Mouse (Mus musculus) gastrocnemius, postnatal 14 days (tissue): ENCODE measurements at regions not wholly inside any gene's neighbourhood (a gene's known extent, or its start where the extent isn't known, plus 50 kb on each side); places are given as distances from the start of the nearest gene placed in this dataset.

ENCODE experiments used
- DNase-seq: peaks from one replicate; pipeline ENCODE4 v3.0.0; 2021; ENCODE audit warnings: mixed read lengths
- intact Hi-C: fragments of 180-260 bp; cut with DNase I; formaldehyde crosslinking; loops from one replicate; pipeline ENCODE4 v1.15.1; 2025; ENCODE audit warnings: low total_unique reads

DNA sequence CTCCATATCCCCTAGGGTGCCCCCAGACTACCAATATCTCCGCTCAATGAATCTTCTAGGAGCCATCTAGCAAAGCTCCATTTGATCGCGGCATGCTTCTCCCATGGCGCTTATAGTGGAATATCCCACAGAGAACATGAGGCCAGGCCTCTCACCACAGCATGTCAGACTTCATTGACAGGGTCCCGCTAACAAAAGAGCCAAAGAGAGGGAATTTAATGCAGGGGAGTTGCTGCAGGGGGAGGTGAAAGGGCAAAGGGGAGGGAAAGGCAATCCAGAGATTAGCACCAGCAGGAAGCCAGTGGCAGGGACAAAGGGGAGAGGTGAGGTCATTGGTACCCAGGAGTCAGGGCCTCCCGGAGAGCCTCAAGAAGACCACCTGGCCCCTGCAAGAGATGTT lies 424.0 kb upstream of the Smim15 start:
- no peak for DNase-seq
- intact Hi-C loops, result no loop called here

DNA sequence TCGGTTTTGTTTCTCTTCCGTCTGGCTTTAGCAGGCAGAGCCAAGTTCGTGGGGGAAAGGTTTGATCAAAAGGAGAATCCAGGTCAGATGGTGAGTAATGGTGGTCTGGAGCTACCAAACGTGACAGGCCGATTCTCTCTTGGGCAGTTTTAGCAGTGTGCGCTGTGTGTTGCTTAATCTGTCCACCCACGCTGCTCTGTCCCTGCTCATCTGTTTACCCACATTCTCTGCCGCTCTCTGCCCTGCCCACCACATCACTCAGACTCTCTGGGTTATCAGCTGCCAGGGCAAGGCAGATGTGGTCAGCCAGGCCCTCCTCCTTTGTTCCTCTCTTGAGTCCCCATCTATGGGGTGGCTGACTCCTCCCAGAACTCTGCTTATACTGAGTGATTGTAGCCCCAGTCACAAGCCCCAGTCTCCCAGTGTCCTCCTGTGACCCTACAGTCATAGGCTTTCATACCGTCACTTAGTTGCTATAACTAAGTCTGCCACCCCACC lies 424.8 kb upstream of the Smim15 start:
- intact Hi-C loops, result no loop called here
- no peak for DNase-seq

DNA sequence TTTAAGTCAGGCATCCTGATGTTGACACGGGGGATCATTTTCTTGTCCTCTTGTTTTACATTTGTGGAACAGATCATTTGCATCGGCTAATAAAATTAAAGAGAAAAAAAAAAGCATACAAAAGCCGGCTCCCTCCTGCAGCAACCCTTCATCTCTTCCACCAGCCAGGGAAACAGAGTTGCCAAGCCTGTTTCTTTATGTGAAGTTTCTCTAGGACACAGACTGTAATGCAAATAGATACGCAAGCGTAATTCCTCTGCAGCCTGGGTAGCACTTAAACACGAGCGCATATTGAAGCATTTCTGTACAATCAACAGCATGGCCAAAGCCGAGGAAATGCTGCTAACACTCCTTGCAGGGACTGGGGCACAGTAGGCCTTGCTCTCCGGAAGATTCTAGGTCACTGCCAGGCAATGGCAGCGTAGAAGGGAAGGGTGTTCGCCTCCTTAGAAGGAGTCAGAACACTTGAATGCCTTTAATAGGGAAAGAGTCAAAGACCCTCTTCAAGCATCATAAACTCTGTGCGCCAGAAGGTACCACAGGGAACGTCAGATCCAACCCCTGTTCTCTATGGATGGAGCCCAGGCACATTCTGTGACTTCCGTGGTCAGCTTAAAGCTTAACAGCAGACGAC lies 425.3 kb upstream of the Smim15 start:
- DNase-seq, result no peak
- intact Hi-C loops, result no loop called here

- intact Hi-C loops, result no loop called here
Observed at GRCm38 (mm10) chr13:107618369-107618771, 425.9 kb upstream of the Smim15 start.

DNA sequence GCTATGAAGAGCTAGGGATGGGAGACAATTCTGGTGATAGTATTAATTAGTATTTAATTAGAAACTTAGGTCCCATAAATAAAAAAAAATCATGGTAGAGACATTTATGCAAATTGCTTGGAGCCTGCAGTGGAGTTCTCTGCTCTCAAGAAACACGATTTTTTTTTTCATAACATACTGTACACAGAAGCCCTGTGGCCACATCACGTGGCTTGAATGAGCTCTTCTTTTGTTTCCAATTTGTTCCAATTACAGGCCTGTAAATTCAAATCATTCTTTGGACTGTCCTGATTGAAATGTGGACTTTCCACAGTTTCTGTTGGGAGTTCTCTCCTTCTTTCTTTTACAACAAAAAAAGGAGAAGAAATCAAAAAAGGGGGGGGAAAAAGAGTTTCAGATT lies 426.7 kb upstream of the Smim15 start:
- no peak for DNase-seq
- intact Hi-C loops, result no loop called here

More at GRCm38 (mm10) chr13:107618369-107618771, 425.9 kb upstream of the Smim15 start:
- no peak for DNase-seq

DNA sequence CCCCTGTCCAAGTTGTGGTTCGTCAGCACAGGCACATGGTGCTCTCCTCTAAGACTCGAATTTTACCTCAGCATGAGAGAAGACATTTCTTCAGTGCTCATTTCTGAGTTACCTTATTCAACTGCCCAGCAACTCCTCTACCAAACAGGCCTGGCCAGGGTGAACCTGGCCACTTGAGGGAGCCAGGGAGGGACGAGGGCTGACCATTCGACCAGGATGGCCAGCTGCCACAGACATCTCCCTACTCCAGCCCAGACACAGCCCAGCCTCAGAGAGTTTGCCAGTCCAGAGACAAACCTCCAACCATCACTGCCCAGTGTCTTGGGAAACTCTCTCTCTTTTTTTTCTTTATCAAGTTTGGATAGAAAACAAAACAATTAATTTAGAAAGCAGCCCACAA lies 427.5 kb upstream of the Smim15 start:
- DNase-seq, result peak; percentile 36
- intact Hi-C loops, result no loop called here

DNA sequence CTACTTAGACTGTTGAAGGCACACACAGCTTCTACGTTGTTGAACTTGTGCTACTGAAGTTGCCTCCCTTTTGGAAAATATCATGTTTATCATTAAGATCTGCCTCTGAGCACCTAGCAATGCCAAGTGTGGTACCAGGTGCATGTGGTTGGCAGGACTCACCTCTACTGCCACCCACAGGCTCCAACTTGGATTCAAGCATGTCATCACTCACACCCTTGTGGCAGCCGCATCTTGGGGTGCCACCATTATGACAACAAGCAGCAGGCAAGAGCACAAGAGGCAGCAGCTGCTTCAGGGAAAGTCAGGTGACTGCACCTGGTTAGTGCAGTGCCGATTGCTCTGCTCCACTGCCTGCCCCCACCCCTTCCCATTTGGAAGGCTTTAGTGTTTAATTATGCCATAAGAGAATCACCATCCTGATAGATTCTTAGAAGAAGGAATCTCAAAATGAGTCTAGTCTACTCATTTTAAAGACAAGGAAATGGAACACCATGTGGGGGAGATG lies 435.2 kb upstream of the Smim15 start:
- intact Hi-C loops, result no loop called here
- DNase-seq, result no peak

DNA sequence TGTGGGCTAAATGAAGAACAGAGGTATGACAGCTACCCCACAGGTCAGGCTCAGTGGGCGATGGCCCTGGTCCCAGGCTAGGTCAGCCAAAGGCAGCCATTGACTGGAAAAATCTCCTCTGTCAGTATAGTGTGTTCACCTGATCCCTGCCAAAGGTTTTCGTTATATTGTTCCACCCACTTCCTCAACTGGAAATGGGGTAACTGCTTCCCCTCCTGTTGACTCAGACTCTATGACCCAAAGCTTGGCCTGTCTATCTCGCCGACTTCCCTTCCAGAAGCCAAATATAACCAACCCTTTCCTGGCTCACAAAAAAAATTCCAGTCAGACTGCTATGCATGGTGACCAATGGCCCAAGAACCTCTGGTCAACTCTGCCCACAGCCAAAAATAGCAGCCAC lies 437.0 kb upstream of the Smim15 start:
- intact Hi-C loops, result no loop called here
- DNase-seq, result no peak

DNA sequence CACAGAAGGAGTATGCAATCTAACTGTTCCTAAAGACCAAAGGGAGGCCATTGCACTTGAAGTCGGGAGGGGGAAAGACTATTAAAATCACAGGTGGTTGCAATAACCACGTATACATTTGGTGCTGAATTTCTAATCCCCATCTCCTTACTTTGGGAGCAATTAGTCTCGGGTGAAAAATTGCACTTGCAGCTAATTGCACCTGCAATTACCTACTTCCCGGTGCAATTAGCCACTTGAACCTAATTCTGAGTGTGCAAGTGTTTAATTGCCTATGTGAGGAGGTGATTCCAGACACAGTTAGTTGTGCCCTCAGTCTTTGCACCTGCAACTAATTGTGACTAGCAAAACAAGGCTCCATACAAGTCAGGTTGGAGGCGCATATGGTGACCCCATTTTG lies 442.1 kb upstream of the Smim15 start:
- DNase-seq, result no peak
- intact Hi-C loops, result no loop called here

GRCm38 (mm10) chr13:107601132-107601439 lies 443.2 kb upstream of the Smim15 start:
- intact Hi-C loops, result no loop called here
- DNase-seq, result no peak

DNA sequence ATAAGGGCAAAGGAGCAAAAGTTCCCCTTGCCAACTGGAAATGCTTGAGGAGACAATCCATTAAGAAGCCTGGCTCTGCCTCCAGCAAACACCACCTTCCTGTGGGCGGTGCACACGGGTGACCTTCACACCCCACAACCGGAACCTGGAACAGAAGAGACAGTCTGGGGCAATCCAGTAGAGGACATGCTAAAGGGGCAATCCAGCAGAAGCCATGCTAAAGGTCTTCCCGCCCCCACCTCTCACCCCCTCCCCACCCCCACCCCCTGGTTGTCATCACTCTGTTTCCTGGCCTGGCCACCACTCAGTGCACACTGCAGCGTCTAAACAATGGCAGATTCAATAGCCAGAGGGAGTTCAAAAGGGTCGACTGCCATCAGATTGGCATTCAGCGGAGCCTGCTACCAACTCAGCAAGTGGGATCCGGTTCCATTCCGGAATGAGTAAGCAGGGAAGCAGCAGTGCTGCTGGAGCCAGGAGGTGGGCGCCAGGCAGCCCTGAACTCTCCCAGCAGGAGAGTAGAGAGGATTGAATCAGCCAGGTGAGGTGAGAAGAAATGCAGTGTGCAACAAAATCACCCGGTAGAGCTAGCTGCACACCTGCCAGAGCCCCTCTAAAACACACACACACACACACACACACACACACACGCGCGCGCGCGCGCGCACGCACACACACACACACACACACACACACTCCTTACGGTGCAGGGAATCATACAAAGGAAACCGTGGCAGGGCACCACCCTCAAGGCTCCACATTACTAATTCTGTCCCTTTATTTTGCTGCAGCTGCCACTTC lies 443.7 kb upstream of the Smim15 start:
- intact Hi-C loops, result no loop called here
- DNase-seq, result no peak

DNA sequence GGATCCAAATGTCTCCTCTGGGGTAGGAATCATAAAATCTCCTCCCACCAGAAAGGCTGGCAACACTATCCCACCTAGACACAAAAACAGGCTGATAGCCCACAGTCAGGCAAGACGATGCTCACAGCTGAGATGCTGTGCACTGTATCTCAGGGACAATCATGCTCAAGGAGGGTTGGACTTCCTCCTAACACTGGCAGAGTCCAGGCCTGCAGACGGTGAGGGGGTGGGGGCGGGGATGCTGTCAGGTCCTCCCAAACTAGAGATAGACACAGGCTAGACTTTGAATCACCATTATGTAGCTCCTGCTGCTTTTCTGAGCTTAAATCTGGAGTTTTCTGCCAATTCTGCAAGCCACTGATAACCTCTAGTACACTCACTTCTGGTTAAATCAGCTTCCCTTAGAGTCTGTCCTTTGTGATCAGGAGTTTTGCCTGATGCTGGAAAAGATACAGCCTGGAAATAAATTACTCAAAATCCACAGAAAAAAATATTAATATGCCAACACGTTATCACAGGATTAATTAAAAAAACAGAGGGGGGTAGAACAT lies 445.1 kb upstream of the Smim15 start:
- intact Hi-C loops, result no loop called here
- no peak for DNase-seq

GRCm38 (mm10) chr13:107598391-107598790 lies 445.9 kb upstream of the Smim15 start:
- no peak for DNase-seq
- intact Hi-C loops, result no loop called here

DNA sequence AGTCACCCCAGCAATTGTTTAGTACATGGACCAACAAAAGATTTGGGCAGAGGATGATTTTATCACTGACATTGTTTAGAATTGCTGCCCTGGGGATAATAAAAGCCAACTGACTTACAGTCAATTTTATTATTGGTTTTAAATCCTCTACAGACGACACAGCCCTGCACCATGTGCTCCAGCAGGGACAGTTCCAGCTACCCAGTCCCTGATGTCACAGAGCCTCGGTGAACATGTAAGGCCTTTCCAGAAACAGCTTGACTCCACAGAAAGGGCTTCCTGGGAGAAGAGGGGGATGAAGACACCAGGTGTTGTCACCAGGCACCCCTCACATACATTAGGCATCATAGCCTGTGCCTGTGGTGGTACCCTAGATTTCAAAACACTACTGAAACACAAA lies 447.0 kb upstream of the Smim15 start:
- no peak for DNase-seq
- intact Hi-C loops, result no loop called here

DNA sequence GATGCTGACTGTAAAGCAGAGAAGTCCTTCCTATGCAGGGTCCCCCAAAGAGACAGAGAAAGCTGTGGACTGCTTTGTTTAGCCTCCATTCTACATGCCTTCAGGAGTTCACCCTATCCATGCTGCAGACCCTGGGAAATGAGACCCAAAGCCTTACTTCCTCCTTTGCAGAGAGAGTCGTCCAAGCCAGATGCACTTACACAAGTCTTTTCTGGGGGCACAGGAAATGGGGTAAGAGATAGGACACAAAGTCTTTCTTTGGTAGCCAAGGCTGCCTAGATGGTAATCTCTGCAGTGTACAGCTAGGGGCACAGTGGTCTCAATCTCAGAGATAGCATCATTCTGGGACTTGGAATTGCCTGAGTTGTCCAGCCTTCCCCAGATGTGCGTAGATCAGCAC lies 448.1 kb upstream of the Smim15 start:
- intact Hi-C loops, result no loop called here
- DNase-seq, result no peak

- intact Hi-C loops, result no loop called here
- no peak for DNase-seq
Observed at GRCm38 (mm10) chr13:107588399-107589002, 455.7 kb upstream of the Smim15 start.

DNA sequence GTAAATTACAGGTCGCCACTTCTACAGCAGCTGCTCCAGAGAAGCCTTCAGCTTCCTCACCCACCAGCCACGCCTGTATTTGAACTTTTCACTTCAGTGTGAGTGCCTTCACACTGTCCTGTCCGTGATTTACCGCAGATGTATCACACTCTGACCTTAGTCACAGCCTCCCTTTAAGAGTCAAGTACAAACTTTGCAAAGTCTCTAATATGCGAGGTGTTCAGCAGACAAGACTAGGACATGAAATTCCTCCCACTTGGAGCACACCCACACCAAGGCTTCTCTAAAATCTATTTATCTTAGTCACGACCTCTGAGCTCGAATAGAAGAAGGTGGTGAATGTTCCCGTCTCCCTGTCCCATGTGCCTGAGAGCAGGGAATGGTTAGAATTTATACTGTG lies 456.6 kb upstream of the Smim15 start:
- intact Hi-C loops, result no loop called here
- no peak for DNase-seq

DNA sequence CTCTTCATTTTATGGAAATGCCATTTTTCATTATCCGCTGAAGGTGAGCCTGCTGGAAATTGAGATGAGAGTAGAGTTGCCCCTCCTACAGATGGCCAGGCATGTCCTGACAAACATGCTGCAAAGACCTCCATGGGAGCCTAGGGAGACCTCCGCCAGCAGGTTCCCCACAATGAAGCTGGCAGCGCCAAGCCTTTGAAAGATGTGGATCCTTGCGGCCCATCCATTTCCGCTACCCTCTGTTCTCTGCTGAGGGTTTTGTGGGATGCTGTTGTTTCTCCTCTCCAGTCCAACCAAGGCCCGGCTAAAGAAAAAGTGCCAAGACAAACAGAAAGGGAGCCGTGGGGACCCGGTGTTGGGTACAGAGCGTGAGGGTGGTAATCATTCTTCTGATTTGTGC lies 458.3 kb upstream of the Smim15 start:
- no peak for DNase-seq
- intact Hi-C loops, result no loop called here

DNA sequence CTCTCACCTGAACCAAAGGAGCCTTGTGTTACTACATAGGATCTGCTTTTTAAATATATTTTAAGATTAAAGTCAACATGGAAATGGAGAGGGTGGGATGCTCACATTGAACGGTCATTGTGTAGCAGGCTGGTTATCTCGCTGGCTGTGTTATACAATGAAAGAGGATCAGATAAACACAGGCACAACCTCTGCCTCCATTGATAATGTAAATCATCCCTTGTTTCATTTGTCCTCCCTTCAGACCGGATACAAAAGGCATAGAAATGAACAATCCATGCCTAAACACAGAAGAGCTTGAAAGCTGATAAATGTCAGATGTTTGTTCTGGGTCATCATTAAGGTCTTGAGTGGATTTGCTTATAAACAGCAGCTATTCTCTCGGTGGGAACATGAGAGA lies 458.9 kb upstream of the Smim15 start:
- no peak for DNase-seq
- intact Hi-C loops, result no loop called here

DNA sequence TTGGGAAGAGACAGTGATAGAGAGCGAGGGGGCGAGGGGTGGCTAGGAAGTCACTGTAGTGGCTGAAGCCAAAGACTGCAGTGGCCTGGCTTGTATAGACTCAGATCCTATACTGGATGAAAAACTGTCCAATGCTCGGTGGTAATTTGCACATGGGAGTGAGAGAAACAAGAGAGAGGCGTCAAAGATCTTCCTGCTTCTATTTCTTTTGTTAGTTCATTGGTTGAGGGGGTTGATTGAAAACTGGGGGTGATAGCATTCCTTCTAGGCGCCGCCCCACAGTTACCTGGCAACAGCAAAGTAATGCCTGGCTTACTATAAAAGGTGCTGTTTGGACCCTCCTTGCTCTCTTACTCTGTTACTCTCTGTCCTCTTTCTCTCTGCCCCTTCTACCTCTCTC lies 465.3 kb upstream of the Smim15 start:
- DNase-seq, result no peak
- intact Hi-C loops, result no loop called here

DNA sequence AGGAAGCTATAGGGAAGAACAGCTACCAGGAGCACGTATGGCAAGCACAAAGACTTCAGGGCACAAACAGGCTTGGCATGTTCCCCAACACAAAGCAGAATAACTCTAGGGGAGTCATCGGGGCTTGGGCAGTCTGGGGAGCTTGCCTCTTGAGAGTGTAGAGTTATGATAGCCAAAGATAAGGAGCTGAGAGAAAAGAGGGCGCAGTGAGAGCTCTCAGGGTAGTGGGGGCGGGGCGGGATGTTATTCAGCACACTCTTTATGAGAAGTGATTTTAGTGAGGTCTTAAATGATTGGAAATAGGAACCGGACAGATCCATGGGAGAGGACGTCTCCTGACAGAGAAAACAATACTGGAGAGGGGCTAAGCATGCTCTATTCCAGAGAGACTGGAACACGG lies 466.4 kb upstream of the Smim15 start:
- no peak for DNase-seq
- intact Hi-C loops, result no loop called here
